Mouse (Mus musculus): ENCODE measurements around the gene Hoxc9. TPM values are rescaled to one million over a fixed set of nuclear protein-coding genes. Genes with fewer than 3 reads are reported as not detected.

Gene Hoxc9
- total and polyA plus RNA-seq, 3 experiments, result 0.12 to 0.26 TPM; not detected in 1

- no peak for DNase-seq (ENCODE audit: extremely low read depth)
- Histone ChIP-seq H3K9me3 (replicated peaks; ENCODE audit: low read length) (no peaks in the 10 kb centered on the region), H3K27me3 (replicated peaks) (peaks cover 35% of the 10 kb centered on the region), H3K4me1 (ENCODE audit: control insufficient read depth in 1 of 2, insufficient read depth in 2 of 2) (0 out of 4 replicates have a peak, but pooled peaks cover 0 to 2% of the 10 kb centered on the region in 2 experiments), H3K4me2 (ENCODE audit: insufficient read depth, low read depth, poor library complexity, severe bottlenecking) (no peak overlapping the region), H3K27ac (ENCODE audit: insufficient read depth, low read depth) (no peak overlapping the region), H3K79me2 (replicated peaks; ENCODE audit: control insufficient read depth, extremely low read depth, insufficient read depth, poor library complexity, severe bottlenecking) (no peaks in the 10 kb centered on the region), H3K9ac (ENCODE audit: insufficient read depth, low read depth) (no peak overlapping the region), H3K36me3 (replicated peaks in 1 of 2; ENCODE audit: control insufficient read depth in 1 of 2, insufficient read depth in 1 of 2, low read length in 1 of 2) (no peaks in the 10 kb centered on the region), H3K4me3 (replicated peaks in 1 of 3; ENCODE audit: low read depth in 2 of 3, low read length in 2 of 3, poor library complexity in 1 of 3) (no peak overlapping the region)
- in situ Hi-C loops (cut with MboI; ENCODE audit: low pct_ligation_motif_present, low pct_unique_long_range_greater_than_20kb, low sequenced_read_pairs) (no loop called here), dilution Hi-C loops (cut with MboI; ENCODE audit: extremely low pct_ligation_motif_present, extremely low pct_unique_long_range_greater_than_20kb, low sequenced_read_pairs) (loop anchor here (10.0 kb wide), 1 partner anchor 183 kb away; no protein-coding TSS in a partner anchor)
- TF ChIP-seq E2F4 (IDR thresholded peaks at IDR 0.05; ENCODE audit: insufficient replicate concordance, low read depth, low read length), result no peak
- no peak for TF ChIP-seq USF2 (conservative IDR thresholded peaks at IDR 0.05; ENCODE audit: low read depth, low read length)
- no peak for TF ChIP-seq ZMIZ1 (IDR thresholded peaks at IDR 0.05; ENCODE audit: low read depth, low read length)
- TF ChIP-seq MYC (IDR thresholded peaks at IDR 0.05; ENCODE audit: low read depth, low read length), result no peak
- no peak for TF ChIP-seq JUN (IDR thresholded peaks at IDR 0.05; ENCODE audit: insufficient read depth, low read depth, low read length)
- TF ChIP-seq MAFK (IDR thresholded peaks at IDR 0.05; ENCODE audit: insufficient replicate concordance, low read length), result no peak
- TF ChIP-seq HCFC1 (IDR thresholded peaks at IDR 0.05; ENCODE audit: low read depth, low read length), result no peak
- no peak for TF ChIP-seq USF1 (IDR thresholded peaks at IDR 0.05; ENCODE audit: low read depth, low read length)
- TF ChIP-seq EP300 (IDR thresholded peaks at IDR 0.05; ENCODE audit: low read length), result no peak
- TF ChIP-seq CHD2 (IDR thresholded peaks at IDR 0.05; ENCODE audit: low read length), result no peak
Measured at GRCm38 (mm10) chr15:102991782-102992181, 15.5 kb downstream of the Hoxc9 start.

DNA sequence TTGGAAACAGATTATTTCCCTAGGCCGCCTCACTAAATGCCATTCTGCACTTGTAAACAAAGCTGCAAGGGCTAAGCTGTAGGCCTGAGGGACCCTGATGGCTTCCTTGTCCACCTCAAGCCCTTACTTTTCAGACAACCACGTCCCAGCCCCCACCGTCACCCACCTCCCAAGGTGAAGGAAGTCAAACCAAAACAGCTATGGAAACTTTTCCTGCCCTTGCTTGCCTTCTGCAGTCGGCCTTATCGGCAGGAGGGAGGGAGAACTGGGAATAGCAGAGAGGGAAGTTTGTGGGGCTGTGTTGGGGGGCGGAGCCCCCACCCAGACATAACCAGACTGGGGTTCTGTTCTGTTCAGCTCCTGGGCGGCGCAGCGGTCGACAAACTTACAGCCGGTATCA is 16.0 kb downstream of the Hoxc9 start:
- no peak overlapping the region for H3K27ac ChIP-seq (ENCODE audit: insufficient read depth, low read depth)
- peaks cover 32% of the 10 kb centered on the region for H3K27me3 ChIP-seq (replicated peaks)
- dilution Hi-C loops (cut with MboI; ENCODE audit: extremely low pct_ligation_motif_present, extremely low pct_unique_long_range_greater_than_20kb, low sequenced_read_pairs), result loop anchor here (10.0 kb wide), 1 partner anchor 183 kb away; no protein-coding TSS in a partner anchor
- no peak overlapping the region for H3K4me2 ChIP-seq (ENCODE audit: insufficient read depth, low read depth, poor library complexity, severe bottlenecking)
- no peaks in the 10 kb centered on the region for H3K9me3 ChIP-seq (replicated peaks; ENCODE audit: low read length)
- H3K79me2 ChIP-seq (replicated peaks; ENCODE audit: control insufficient read depth, extremely low read depth, insufficient read depth, poor library complexity, severe bottlenecking), result no peaks in the 10 kb centered on the region
- no peak overlapping the region for H3K4me3 ChIP-seq (replicated peaks in 1 of 3; ENCODE audit: low read depth in 2 of 3, low read length in 2 of 3, poor library complexity in 1 of 3)
- no peak for DNase-seq (ENCODE audit: extremely low read depth)
- in situ Hi-C loops (cut with MboI; ENCODE audit: low pct_ligation_motif_present, low pct_unique_long_range_greater_than_20kb, low sequenced_read_pairs), result no loop called here
- no peaks in the 10 kb centered on the region for H3K36me3 ChIP-seq (replicated peaks in 1 of 2; ENCODE audit: control insufficient read depth in 1 of 2, insufficient read depth in 1 of 2, low read length in 1 of 2)
- TF ChIP-seq PAX5 (IDR thresholded peaks at IDR 0.05; ENCODE audit: low read length), result no peak
- TF ChIP-seq USF1 (IDR thresholded peaks at IDR 0.05; ENCODE audit: low read depth, low read length), result no peak
- no peak for TF ChIP-seq HCFC1 (IDR thresholded peaks at IDR 0.05; ENCODE audit: low read depth, low read length)
- no peak for TF ChIP-seq ZC3H11A (IDR thresholded peaks at IDR 0.05; ENCODE audit: low read depth, low read length)
- no peak for TF ChIP-seq TCF12 (IDR thresholded peaks at IDR 0.05; ENCODE audit: low read depth, low read length)
- no peak for TF ChIP-seq ZNF384 (IDR thresholded peaks at IDR 0.05; ENCODE audit: low read depth, low read length)
- TF ChIP-seq RCOR1 (conservative IDR thresholded peaks at IDR 0.05; ENCODE audit: low read depth, low read length), result no peak
- TF ChIP-seq MAX (IDR thresholded peaks at IDR 0.05; ENCODE audit: low read length), result no peak
- no peak for TF ChIP-seq MYC (IDR thresholded peaks at IDR 0.05; ENCODE audit: low read depth, low read length)
- no peak for TF ChIP-seq SMC3 (IDR thresholded peaks at IDR 0.05; ENCODE audit: low read depth, low read length)
- TF ChIP-seq JUN (IDR thresholded peaks at IDR 0.05; ENCODE audit: insufficient read depth, low read depth, low read length), result no peak
- no peak for TF ChIP-seq POLR2A (IDR thresholded peaks at IDR 0.05; ENCODE audit: low read depth, low read length)
- TF ChIP-seq ETS1 (conservative IDR thresholded peaks at IDR 0.05; ENCODE audit: low read depth, low read length), result no peak
- TF ChIP-seq JUND (conservative IDR thresholded peaks at IDR 0.05; ENCODE audit: low read depth, low read length), result no peak
- TF ChIP-seq POLR2AphosphoS2 (IDR thresholded peaks at IDR 0.05; ENCODE audit: low read depth, low read length), result no peak
- TF ChIP-seq MEF2A (IDR thresholded peaks at IDR 0.05; ENCODE audit: borderline replicate concordance, low read depth, low read length), result no peak
- H3K9ac ChIP-seq (ENCODE audit: insufficient read depth, low read depth), result no peak overlapping the region
- peaks cover 0 to 3% of the 10 kb centered on the region in 2 experiments; a peak in 1 of 4 replicates for H3K4me1 ChIP-seq (ENCODE audit: control insufficient read depth in 1 of 2, insufficient read depth in 2 of 2)

Measured in CH12.LX (cell line).